Mouse (Mus musculus) neural tube, embryonic 14.5 days (tissue): ENCODE results near the gene H2-Eb2. TPM values are rescaled to one million over a fixed set of nuclear protein-coding genes. Genes with fewer than 3 reads are reported as not detected.

Experiments
- ATAC-seq: fragments of 200-750 bp; cut with Nextera tagmentation; 2 replicates; pipeline ENCODE4 v1.8.0; 2017; ENCODE audit warnings: low read depth, mild to moderate bottlenecking, moderate TSS enrichment, moderate library complexity
- H3K27ac ChIP-seq: fragments of 300-500 bp; sonication (generic); 2 replicates; pipeline ENCODE4 v1.5.1; 2014; ENCODE audit warnings: low read depth, mild to moderate bottlenecking, control low read depth, low read length, moderate library complexity, mixed read lengths
- H3K27me3 ChIP-seq: fragments of 300-500 bp; sonication (generic); 2 replicates; pipeline ENCODE4 v1.6.1; 2014; ENCODE audit warnings: low read length; ENCODE audit not compliant: control insufficient read depth, insufficient read depth
- H3K36me3 ChIP-seq: fragments of 300-500 bp; sonication (generic); 2 replicates; pipeline ENCODE4 v1.6.1; 2014; ENCODE audit warnings: low read length, mixed read lengths; ENCODE audit not compliant: control insufficient read depth, insufficient read depth
- H3K4me1 ChIP-seq: fragments of 300-500 bp; sonication (generic); 2 replicates; pipeline ENCODE4 v1.6.1; 2014; ENCODE audit warnings: low read length; ENCODE audit not compliant: control insufficient read depth, insufficient read depth
- H3K4me2 ChIP-seq: fragments of 300-500 bp; sonication (generic); 2 replicates; pipeline ENCODE4 v1.6.1; 2014; ENCODE audit warnings: mild to moderate bottlenecking, low read depth, low read length, control low read depth
- H3K4me3 ChIP-seq: fragments of 300-500 bp; sonication (generic); 2 replicates; pipeline ENCODE4 v1.5.1; 2014; ENCODE audit warnings: low read depth, low read length, control low read depth, mixed read lengths
- H3K9ac ChIP-seq: fragments of 300-500 bp; sonication (generic); replicated peaks from 2 replicates; pipeline ENCODE4 v1.6.1; 2014; ENCODE audit warnings: low read depth, mild to moderate bottlenecking, control low read depth, low read length, mixed read lengths
- H3K9me3 ChIP-seq: fragments of 300-500 bp; sonication (generic); 2 replicates; pipeline ENCODE4 v1.6.1; 2016; ENCODE audit warnings: low read length; ENCODE audit not compliant: control insufficient read depth
- WGBS: fragments of 180-500 bp; shearing (Covaris S2); extraction: QIAGEN DNeasy Blood & Tissue Kit; methylation state at CpG from one replicate; pipeline ENCODE4 v1.1.7; 2014; 5-methylcytosine and 5-hydroxymethylcytosine counted together
- polyA plus RNA-seq: library from polyadenylated mRNA; unstranded; fragments of >200 nt; fragmentation: Nextera tagmentation; extraction: Ambion mirVana; gene quantifications from 2 replicates; pipeline ENCODE4 v1.2.1, GENCODE M21; 2014

Gene H2-Eb2
- polyA plus RNA-seq, 1 experiment from 2014 or later: 0.15 TPM

DNA sequence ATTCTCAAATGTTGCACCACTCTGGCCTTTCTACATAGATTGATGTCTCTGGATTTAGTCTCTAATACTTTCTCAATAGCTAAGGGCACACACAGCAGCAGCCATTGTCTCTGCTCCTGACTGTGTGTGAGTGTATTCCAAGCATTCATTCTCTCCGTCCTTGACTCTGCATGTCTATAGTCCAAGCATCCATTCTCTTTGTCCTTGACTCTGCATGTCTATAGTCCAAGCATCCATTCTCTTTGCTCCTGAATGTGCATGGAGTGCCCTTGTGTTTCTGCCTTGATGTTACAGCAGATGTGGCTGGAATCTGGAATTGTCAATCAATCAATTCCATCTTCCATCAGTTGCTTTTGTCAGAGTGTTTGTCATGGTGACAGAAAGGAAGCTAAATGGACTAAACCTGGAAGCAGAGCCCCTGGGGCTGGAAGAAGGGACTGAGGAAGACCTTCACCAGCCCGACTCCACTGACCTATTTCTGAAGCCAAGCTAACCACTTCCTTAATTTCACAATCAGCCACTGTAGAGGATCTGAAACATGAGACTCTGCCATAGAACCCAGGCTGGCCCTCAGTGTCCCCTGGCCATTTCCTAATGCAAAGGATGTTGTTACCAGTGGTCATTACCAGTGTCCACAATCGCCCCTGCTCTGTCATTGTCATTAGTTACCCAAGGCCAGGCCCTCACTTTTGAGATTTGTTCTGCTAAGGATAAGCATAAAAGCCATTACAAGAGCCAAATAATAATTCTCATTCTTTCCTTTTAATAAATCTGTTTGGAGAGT lies 15.3 kb downstream of the H2-Eb2 start:
- no peak overlapping the region for H3K27ac ChIP-seq
- 43% methylated on average over 3 of the region's 3 CpGs for WGBS
- no peak overlapping the region for H3K4me3 ChIP-seq
- no peak overlapping the region for H3K9ac ChIP-seq
- H3K4me1 ChIP-seq: no peaks in the 10 kb centered on the region
- ATAC-seq: no peak
- H3K27me3 ChIP-seq: no peaks in the 10 kb centered on the region
- H3K9me3 ChIP-seq: no peaks in the 10 kb centered on the region
- H3K4me2 ChIP-seq: no peak overlapping the region
- no peaks in the 10 kb centered on the region for H3K36me3 ChIP-seq

GRCm38 (mm10) chr17:34344882-34345281 lies 19.4 kb downstream of the H2-Eb2 start:
- no peak overlapping the region for H3K4me3 ChIP-seq
- no peak overlapping the region for H3K4me2 ChIP-seq
- no peaks in the 10 kb centered on the region for H3K27me3 ChIP-seq
- no peaks in the 10 kb centered on the region for H3K9me3 ChIP-seq
- H3K27ac ChIP-seq: no peak overlapping the region
- ATAC-seq: no peak
- WGBS: 90% methylated on average over 4 of the region's 4 CpGs
- H3K4me1 ChIP-seq: no peaks in the 10 kb centered on the region
- no peaks in the 10 kb centered on the region for H3K36me3 ChIP-seq
- no peak overlapping the region for H3K9ac ChIP-seq

- no peaks in the 10 kb centered on the region for H3K27me3 ChIP-seq
- 91% methylated on average over 7 of the region's 7 CpGs for WGBS
Observed at GRCm38 (mm10) chr17:34345486-34345885, 20.0 kb downstream of the H2-Eb2 start.

GRCm38 (mm10) chr17:34346041-34346440 lies 20.6 kb downstream of the H2-Eb2 start:
- Histone ChIP-seq H3K27me3 (no peaks in the 10 kb centered on the region), H3K9me3 (no peaks in the 10 kb centered on the region), H3K4me1 (no peaks in the 10 kb centered on the region), H3K36me3 (no peaks in the 10 kb centered on the region), H3K4me2 (no peak overlapping the region), H3K27ac (no peak overlapping the region), H3K9ac (no peak overlapping the region), H3K4me3 (no peak overlapping the region)
- no peak for ATAC-seq
- WGBS: 78% methylated on average over 3 of the region's 3 CpGs

More at GRCm38 (mm10) chr17:34345486-34345885, 20.0 kb downstream of the H2-Eb2 start:
- no peak overlapping the region for H3K4me2 ChIP-seq
- H3K4me1 ChIP-seq: no peaks in the 10 kb centered on the region
- H3K9me3 ChIP-seq: no peaks in the 10 kb centered on the region
- H3K36me3 ChIP-seq: no peaks in the 10 kb centered on the region
- no peak overlapping the region for H3K9ac ChIP-seq
- H3K4me3 ChIP-seq: no peak overlapping the region
- no peak for ATAC-seq
- H3K27ac ChIP-seq: no peak overlapping the region

GRCm38 (mm10) chr17:34347606-34348308 lies 22.3 kb downstream of the H2-Eb2 start:
- 77% methylated on average over 6 of the region's 6 CpGs for WGBS
- Histone ChIP-seq H3K9ac (no peak overlapping the region), H3K36me3 (no peaks in the 10 kb centered on the region), H3K4me1 (no peaks in the 10 kb centered on the region), H3K9me3 (no peaks in the 10 kb centered on the region), H3K27me3 (no peaks in the 10 kb centered on the region), H3K27ac (no peak overlapping the region), H3K4me3 (no peak overlapping the region), H3K4me2 (no peak overlapping the region)
- ATAC-seq: no peak

GRCm38 (mm10) chr17:34349429-34349828 lies 24.0 kb downstream of the H2-Eb2 start:
- Histone ChIP-seq H3K36me3 (no peaks in the 10 kb centered on the region), H3K9me3 (no peaks in the 10 kb centered on the region)

GRCm38 (mm10) chr17:34354539-34354938 lies 29.1 kb downstream of the H2-Eb2 start, which contains the start of gene Btnl2:
Gene Btnl2 (plus strand): TSS chr17:34354822.
- no peaks in the 10 kb centered on the region for H3K4me1 ChIP-seq
- no peak within 1 kb of the TSS for H3K27ac ChIP-seq
- WGBS: 90% methylated on average over 5 of the region's 5 CpGs
- H3K27me3 ChIP-seq: no peaks in the 10 kb centered on the region
- no peak within 1 kb of the TSS for H3K9ac ChIP-seq
- H3K9me3 ChIP-seq: no peaks in the 10 kb centered on the region
- H3K4me3 ChIP-seq: no peak within 1 kb of the TSS
- no peak within 1 kb of the TSS for H3K4me2 ChIP-seq
- ATAC-seq: no peak
- H3K36me3 ChIP-seq: no peaks in the 10 kb centered on the region

More at GRCm38 (mm10) chr17:34349429-34349828, 24.0 kb downstream of the H2-Eb2 start:
- 5% methylated on average over 4 of the region's 4 CpGs for WGBS
- Histone ChIP-seq H3K4me3 (no peak overlapping the region), H3K4me2 (no peak overlapping the region), H3K9ac (no peak overlapping the region), H3K27ac (no peak overlapping the region), H3K4me1 (no peaks in the 10 kb centered on the region), H3K27me3 (no peaks in the 10 kb centered on the region)
- ATAC-seq: no peak

DNA sequence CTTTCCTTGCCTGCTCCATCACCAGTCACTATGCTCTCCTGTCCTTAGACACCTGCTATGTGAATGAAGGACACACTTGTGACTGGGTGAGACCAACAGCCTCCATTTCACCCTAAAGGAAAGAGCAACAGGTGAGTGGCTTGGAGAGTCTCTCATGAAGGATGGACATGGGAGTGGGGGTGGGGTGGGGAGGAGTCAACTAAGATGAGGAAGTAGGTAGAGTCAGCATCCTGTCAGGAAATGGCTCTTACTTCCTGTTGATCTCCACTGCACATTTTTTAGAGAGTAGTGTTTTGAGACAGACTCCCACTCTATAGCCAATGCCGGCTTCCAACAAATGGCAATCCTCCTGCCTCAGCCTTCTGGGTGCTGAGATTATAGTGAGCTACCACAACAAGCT lies 29.5 kb downstream of the H2-Eb2 start:
- Histone ChIP-seq H3K27ac (no peak overlapping the region), H3K27me3 (no peaks in the 10 kb centered on the region), H3K9me3 (no peaks in the 10 kb centered on the region), H3K4me2 (no peak overlapping the region), H3K4me1 (no peaks in the 10 kb centered on the region), H3K36me3 (no peaks in the 10 kb centered on the region), H3K4me3 (no peak overlapping the region), H3K9ac (no peak overlapping the region)
- 100% methylated on average over 1 of the region's 1 CpGs for WGBS
- no peak for ATAC-seq

- Histone ChIP-seq H3K4me3 (no peak overlapping the region), H3K4me1 (no peaks in the 10 kb centered on the region), H3K36me3 (no peaks in the 10 kb centered on the region), H3K4me2 (no peak overlapping the region), H3K9me3 (no peaks in the 10 kb centered on the region), H3K27me3 (no peaks in the 10 kb centered on the region), H3K27ac (no peak overlapping the region), H3K9ac (no peak overlapping the region)
- ATAC-seq: no peak
- 84% methylated on average over 15 of the region's 15 CpGs for WGBS
Observed at GRCm38 (mm10) chr17:34362954-34363546, 37.6 kb downstream of the H2-Eb2 start.
